Mouse (Mus musculus) heart, postnatal 0 days (tissue): ENCODE results near the gene Zdhhc20.

Experiments used
- CTCF ChIP-seq: IDR thresholded peaks from 2 replicates; pipeline ENCODE4 v1.5.1; 2016; ENCODE audit warnings: antibody characterized with exemption, control low read depth, low read depth
- EP300 ChIP-seq: IDR thresholded peaks from 2 replicates; pipeline ENCODE4 v1.6.1; 2016; ENCODE audit warnings: antibody characterized with exemption, low read depth

GRCm38 (mm10) chr14:57810886-57811285, 79.2 kb downstream of the Zdhhc20 start:
- TF ChIP-seq CTCF = no peak
- TF ChIP-seq EP300 = no peak
